Mouse (Mus musculus) layer of hippocampus, postnatal 36 days (tissue): ENCODE data around the gene Six4. TPM values are rescaled to one million over a fixed set of nuclear protein-coding genes. Genes with fewer than 3 reads are reported as not detected.
"Not testable (repeated sequence)": the region's sequence is repeated elsewhere in the genome, so short reads cannot be mapped to it uniquely, and the experiment has no call there.

Experiments
- DNase-seq, 2 experiments: peaks; one replicate each; pipeline ENCODE4 v3.0.0; 2022
- total RNA-seq, 2 experiments: library from RNA; stranded (reverse); gene quantifications; 2 replicates each; pipeline ENCODE4 v1.2.3; 2021

The Six4 gene
- total RNA-seq, 2 experiments from 2014 or later = 0.85 to 0.86 TPM

GRCm38 (mm10) chr12:73087086-73087485 is 26.2 kb downstream of the Six4 start:
- no peak for DNase-seq

DNA sequence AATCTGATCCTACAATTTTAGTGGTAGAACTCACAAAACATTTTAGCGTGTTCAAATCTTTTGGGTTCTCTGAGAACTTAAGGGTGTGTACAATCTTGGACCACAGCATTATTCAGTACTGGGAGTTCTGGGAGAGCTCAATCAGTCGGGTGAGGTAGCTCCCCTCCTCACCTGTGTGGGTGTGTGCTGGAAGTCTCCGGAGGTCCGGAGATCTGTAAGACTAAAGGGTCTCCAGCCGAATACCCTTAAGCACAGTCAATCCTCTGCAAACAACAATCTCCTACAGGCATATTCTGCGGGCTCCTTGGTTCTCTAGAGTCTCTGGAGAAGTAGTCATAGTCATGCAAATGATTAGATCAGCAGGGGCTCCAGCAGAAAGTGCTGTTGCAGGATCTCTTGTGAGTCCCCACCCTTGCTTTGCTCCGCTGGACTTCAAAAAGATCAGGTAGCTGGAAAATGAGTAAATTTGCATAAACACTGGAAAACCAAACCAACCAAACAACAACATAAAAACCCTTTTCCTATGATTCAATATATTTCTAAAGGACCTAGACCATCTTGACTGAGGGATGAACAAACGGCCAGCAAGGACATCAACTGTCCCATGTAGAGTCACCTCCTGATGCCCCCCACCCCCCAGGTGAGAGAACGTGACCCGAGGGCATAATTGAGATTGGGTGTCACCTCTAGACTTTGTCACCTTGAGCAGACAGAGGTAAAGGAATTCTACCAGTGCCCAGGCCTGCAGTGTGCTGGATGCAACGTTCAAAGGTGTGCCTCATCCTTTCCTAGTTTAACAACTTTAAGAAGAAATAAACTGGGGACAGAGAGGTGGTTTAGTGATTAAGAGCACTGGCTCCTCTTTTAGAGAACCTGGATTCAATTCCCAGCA is 27.3 kb downstream of the Six4 start:
- DNase-seq = no peak

- no peak for DNase-seq
These were observed 29.5 kb downstream of the Six4 start for GRCm38 (mm10) chr12:73083773-73084172.

DNA sequence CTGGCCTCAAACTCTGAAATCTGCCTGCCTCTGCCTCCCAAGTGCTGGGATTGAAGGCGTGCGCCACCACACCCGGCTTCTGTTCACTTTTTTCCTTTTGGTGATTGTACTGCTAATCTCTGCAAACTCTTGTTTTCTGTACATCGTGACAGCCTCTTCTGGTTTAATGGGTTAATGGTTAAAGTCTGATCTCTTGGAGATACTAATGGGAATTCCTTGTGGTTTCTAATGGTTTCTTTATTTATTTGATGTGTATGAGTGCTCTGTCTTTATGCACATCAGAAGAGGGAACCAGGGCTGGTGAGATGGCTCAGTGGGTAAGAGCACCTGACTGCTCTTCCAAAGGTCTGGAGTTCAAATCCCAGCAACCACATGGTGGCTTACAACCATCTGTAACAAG is 31.4 kb downstream of the Six4 start:
- DNase-seq = not testable (repeated sequence)

- DNase-seq = no peak
These were observed 52.3 kb downstream of the Six4 start for GRCm38 (mm10) chr12:73060805-73061410.

- no peak for DNase-seq
These were observed 55.8 kb downstream of the Six4 start for GRCm38 (mm10) chr12:73057492-73057891.

DNA sequence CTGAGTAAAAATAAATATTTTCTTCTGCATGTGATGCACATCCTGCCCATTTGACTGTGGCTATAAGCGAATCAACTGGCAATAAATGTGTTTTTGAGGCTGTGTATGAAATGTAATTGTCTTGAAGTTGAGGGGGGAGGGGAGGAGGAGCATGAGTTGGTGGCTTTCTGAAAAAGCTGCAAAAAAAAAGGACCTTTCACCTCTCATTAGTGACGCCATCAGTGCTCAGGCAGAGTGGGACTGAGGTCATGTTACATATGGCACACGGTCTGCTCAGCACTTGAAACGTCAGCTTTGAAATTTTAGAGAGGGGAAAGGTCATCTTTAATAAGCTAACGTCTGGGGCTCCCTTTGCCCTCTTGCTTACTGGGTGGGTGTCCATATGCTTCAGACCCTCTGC is 57.8 kb downstream of the Six4 start:
- no peak for DNase-seq

DNA sequence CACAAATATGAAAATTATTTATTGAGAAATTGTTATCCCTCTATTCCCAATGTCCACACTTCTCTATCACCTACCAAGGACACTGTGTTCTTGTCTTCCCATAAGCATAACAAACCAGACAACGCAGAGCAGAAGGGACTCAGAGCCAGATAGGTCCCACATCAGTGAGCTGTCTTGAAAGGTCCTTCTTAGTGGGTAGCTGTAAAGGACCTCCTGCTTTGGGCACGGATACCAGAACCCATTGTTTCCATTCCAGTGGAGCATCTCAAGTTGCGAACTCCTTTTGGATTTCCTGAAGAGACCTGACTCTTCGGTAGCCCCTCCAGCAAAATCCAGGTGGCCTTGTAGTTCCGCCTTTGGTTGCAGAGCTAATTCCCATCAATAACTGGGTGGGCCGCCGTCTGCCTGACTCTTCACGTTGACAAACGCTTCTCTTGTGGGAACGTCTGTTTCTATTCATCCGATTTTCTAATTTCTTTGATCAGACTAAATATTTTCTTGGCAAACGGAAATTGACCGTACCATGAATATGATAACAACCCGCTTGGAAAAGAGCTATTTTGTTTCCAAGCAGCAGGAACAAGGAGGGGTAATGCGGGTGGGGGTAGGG is 58.6 kb downstream of the Six4 start:
- DNase-seq = no peak

GRCm38 (mm10) chr12:73053668-73054241 is 59.5 kb downstream of the Six4 start, which contains the start of gene Six1:
Six1 (minus strand) TSS chr12:73053887.
- peak in 1 of 2 experiments; percentile 11 for DNase-seq

DNA sequence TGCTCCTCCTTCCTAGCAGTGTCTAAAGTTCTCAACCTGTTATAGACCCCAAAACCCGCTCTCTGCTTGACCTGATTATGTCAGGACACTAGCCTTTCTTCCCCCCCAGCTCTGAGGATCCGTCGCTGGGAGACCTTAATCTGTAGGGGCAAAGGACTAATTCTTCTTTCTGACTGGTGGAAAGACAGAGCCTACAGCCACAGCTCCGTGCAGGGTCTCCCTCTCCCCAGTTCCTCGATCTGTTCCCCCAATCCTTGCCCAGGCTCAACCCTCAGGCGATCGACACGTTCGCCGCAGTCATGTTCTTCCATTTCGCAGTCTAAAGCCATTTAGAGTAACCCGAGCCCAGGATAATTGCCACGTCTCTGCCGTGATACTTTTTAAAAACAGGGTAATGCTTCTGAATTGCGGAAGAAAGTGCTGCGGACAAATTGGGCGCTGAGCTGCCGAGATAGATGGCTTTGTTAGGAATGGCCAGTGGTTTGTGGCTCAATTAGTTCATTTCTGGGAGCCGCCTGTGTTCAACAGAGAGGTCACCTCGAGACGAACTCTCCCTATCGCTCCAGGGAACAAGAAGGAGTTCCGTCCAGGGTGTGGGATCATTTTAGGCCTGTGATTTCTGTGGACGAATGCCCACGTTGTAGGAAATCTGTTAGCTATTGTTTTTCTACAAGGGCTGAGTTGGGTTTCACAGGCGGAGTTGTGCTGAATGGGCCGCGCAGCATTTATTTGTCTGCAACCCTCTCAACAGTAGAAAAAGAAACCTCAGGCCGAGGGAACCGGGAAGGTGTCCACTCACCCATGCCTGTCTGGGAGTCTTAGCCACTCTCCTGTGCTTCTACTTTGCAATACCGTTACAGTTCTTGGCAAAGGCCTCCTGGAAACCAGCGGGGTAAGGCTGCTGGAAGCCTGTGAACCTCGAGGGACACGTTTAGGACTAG is 60.3 kb downstream of the Six4 start:
- DNase-seq = no peak

DNA sequence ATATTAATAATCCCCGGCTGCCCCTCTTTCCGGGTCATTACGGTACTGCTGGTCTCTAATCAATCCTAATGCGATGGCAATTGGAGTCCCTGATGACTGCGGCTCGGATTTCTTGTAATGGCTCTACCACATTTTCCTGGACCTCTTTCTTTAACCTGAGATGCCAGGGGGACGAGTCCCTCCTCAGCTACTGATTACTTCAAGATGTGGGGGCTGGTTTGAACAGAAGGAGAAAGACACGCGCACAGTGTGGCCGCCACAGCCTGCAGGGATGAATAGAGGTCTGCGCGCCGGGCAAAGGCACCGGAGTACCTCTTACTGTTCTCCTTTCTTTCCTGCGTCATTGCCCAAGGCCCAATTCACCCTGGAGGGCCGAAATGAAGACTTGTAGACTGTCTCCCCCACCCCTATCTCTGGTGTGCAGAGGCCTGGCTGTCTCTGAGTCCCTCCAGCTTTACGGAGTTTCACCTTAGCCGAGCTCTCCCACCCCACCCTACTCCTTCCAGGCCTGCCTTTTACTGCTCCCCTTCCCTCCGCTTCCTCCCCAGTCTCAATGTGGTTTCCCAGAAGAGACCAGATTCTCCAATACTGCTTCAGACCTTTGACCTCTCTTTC is 61.1 kb downstream of the Six4 start:
- DNase-seq = no peak

GRCm38 (mm10) chr12:73050811-73051580 is 62.3 kb downstream of the Six4 start:
- no peak for DNase-seq

DNA sequence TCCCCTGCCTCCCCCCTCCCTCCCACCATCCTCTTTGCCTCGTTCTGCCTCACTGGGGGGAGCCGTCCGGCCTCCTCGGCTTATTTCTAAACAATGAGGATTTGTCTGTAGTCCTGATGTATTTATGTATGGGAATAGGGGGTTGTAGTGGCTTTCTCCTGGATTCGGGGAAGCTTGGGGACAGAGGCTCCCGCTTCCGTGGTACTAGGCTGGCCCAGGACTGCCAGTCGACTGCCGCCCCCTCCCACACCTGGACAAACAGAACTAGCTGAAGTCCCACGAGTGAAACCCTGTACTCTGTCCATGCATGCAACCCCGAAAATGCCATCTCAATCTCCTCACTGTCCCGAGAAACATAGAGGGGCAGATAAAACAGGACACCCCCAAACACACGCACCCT is 63.0 kb downstream of the Six4 start:
- DNase-seq = no peak

Other genes starting within 250 kb of the Six4 start
- not detected for gene Six6, start 173.6 kb downstream of the Six4 start, total RNA-seq
- gene 4930447C04Rik, start 172.7 kb downstream of the Six4 start, total RNA-seq = 1 to 10 TPM; 5.2 to 8.2 TPM
- under 1 TPM in 1 of 2 experiments, not detected in 1; 0.22 TPM for gene Six1, start 59.6 kb downstream of the Six4 start, total RNA-seq
- gene Mnat1, start 10.3 kb upstream of the Six4 start, total RNA-seq = 10 to 100 TPM; 22.0 to 23.9 TPM
- gene Trmt5, start 173.3 kb upstream of the Six4 start, total RNA-seq = 10 to 100 TPM in 1 of 2 experiments, 1 to 10 TPM in 1; 9.8 to 11.0 TPM
- gene Slc38a6, start 173.3 kb upstream of the Six4 start, total RNA-seq = 10 to 100 TPM; 13.8 to 16.8 TPM